Mouse (Mus musculus): ENCODE measurements around the gene Aspg.

DNA sequence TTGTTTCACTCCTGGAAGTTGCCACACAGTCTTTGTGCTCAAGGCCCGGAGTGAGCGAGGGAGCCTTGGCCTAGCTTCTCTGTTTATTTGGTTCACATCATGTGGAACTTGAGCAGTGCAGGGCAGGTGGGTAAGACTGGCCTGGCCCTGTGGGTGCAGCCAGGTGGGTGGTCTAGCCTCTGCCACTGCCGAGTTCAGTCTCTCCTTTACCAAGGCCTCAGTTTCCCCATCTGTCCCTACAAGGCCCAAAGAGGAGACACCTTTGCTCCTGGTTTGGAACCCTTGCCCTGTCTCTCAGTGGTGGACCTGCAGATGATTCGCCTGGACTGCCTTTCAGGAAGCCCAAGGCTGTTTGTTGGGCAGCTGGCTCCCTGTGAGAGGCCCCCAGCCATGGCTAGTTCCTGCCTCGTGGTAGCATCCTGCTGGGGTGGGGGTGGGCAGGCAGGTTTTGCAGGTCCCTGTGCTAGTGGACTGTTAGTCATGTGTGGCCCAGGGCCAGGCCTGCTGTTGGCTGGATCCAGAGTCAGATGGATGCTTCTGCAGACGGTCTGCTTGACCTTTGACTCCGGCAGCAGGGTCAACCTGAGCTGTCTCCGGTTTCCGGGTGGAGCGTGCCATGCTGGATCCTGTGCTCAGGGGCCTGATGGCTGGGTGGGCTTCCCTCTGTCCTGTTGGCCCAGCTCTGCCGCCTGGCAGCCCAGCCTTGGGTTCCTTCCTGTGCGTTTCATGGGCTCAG is 44.9 kb downstream of the Aspg start:
- TF ChIP-seq POLR2A (IDR thresholded peaks at IDR 0.05; ENCODE audit: low read depth, low read length) (no peak), CTCF (IDR thresholded peaks at IDR 0.05; ENCODE audit: borderline replicate concordance, insufficient read depth, low read length) (no peak)

All from embryonic fibroblast, embryonic 13.5 days (primary cell).